Mouse (Mus musculus) macrophage (primary cell): ENCODE measurements at regions not wholly inside any gene's neighbourhood (a gene's known extent, or its start where the extent isn't known, plus 50 kb on each side); places are given as distances from the start of the nearest gene placed in this dataset.

Experiments used
- H3K27ac ChIP-seq: fragments of 350-480 bp; formaldehyde crosslinking; 2 replicates; pipeline ENCODE4 v1.9.0; 2021
- H3K36me3 ChIP-seq: fragments of 350-480 bp; formaldehyde crosslinking; 2 replicates; pipeline ENCODE4 v1.9.0; 2021; ENCODE audit errors: inconsistent target
- H3K4me3 ChIP-seq: fragments of 350-480 bp; formaldehyde crosslinking; 2 replicates; pipeline ENCODE4 v1.9.0; 2021; ENCODE audit errors: inconsistent target
- H3K79me2 ChIP-seq: fragments of 350-480 bp; formaldehyde crosslinking; 2 replicates; pipeline ENCODE4 v1.9.0; 2021; ENCODE audit errors: inconsistent target
- WGBS: methylation state at CpG from one replicate; pipeline ENCODE4 v1.1.7; 2026; ENCODE audit warnings: inconsistent platforms; ENCODE audit not compliant: missing documents; 5-methylcytosine and 5-hydroxymethylcytosine counted together

DNA sequence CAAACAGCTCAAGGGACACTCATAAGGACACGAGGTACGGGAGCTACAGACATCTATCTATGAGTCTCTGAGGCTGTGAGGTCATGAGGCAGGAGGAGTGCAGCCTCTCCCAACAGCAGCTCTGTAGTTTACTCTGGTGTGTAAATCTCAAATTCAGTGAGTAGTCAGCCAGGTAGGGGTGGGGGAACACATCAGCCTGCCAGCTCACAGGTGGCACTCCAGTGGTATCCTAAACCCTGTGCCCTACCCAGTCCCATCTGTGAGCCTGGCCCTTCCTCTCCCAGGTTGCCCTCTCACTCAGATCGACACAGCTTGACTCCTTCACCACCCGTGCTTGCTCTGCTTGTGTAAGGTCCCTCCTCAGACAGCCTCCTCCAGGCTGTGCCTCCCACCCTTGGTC is 202.2 kb downstream of the Sipa1l2 start:
- H3K27ac ChIP-seq: no peak overlapping the region
- H3K4me3 ChIP-seq: no peak overlapping the region
- WGBS: 90% methylated on average over 4 of the region's 4 CpGs
- H3K79me2 ChIP-seq: no peaks in the 10 kb centered on the region
- no peaks in the 10 kb centered on the region for H3K36me3 ChIP-seq

DNA sequence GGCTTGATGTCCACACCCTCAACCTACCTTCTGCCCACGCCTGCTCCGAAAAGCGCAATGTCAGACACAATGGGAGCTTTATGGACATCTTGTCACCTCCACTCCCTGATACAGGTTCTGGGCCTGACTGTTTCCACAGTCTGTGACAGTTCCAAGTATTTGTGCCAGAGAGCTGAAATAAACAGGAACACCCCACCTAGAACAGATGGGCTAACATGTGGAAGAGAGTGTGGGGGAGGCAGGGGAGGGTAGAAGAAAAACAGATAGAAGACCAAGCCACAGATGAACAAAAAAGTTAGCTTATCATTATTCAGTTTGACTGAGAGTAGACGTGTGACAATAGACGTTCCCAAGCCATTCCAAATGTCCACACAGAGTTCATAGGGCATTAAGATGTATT is 204.6 kb downstream of the Sipa1l2 start:
- 96% methylated on average over 5 of the region's 5 CpGs for WGBS
- Histone ChIP-seq H3K79me2 (no peaks in the 10 kb centered on the region), H3K36me3 (no peaks in the 10 kb centered on the region), H3K27ac (no peak overlapping the region), H3K4me3 (no peak overlapping the region)

DNA sequence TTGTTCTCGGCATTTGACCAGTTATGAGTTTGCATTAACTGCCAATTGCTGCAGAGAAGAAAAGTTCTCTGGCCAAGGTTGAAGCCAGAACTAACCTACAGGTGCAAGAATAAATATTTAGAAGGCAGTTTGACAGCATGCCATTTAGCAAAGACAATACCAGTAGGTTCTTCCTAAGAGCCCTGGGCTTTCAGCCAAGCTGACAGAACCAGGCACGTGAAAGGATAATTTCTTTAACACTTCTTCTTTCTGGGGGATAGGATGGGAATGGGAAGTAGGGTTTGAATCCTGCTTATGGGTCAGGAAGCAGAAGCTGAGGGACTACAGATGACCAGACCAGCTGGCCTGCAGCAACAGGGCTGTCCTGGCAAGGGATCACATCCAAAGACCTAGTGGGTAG is 210.2 kb downstream of the Sipa1l2 start:
- no peak overlapping the region for H3K4me3 ChIP-seq
- no peaks in the 10 kb centered on the region for H3K36me3 ChIP-seq
- 78% methylated on average over 2 of the region's 2 CpGs for whole genome bisulfite sequencing
- no peaks in the 10 kb centered on the region for H3K79me2 ChIP-seq
- no peak overlapping the region for H3K27ac ChIP-seq

DNA sequence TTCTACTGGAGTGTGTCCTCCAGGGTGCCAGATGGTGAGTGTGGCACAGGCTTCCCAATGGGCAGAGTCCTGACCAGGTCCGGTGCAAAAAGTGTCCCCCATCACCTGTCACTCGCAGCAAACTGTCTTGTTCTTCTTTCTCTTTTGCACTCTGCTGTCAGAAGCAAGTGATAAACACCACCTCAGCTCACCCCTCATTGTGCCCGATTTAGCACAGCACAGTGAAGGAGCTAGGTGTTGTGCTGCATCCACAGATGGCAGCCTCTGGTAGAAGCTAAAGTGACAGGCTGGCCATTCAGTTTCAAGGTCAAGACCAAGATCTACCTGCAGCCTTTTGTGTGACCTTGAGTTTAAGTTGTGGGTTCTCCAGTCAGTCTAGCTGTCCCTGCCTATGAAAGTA is 211.8 kb downstream of the Sipa1l2 start:
- WGBS: 76% methylated on average over 3 of the region's 3 CpGs
- Histone ChIP-seq H3K27ac (no peak overlapping the region), H3K4me3 (no peak overlapping the region), H3K36me3 (no peaks in the 10 kb centered on the region), H3K79me2 (no peaks in the 10 kb centered on the region)

DNA sequence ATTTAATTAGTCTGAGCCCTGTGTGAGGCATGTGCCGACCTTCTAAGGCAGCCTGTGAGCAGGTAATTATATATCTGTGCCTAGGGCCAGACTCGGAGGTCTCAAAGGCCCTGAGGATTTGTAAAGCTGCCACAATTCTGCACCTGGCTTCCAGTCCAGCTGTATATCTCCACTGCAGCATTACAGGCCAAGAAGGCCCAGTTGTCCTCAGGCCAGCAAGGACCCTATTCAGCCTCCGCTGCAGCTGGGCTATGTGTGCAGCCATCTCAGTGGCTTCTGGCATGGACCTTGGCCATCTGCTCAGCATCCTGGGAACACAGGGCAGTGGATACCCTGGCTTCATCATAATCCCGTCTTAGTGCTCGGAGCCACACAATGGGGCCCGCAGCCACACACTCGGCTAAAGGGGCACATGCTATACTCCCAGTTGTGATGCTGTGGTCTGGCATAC is 214.5 kb downstream of the Sipa1l2 start:
- Histone ChIP-seq H3K4me3 (no peak overlapping the region), H3K27ac (no peak overlapping the region), H3K79me2 (no peaks in the 10 kb centered on the region), H3K36me3 (no peaks in the 10 kb centered on the region)
- 94% methylated on average over 7 of the region's 7 CpGs for WGBS

DNA sequence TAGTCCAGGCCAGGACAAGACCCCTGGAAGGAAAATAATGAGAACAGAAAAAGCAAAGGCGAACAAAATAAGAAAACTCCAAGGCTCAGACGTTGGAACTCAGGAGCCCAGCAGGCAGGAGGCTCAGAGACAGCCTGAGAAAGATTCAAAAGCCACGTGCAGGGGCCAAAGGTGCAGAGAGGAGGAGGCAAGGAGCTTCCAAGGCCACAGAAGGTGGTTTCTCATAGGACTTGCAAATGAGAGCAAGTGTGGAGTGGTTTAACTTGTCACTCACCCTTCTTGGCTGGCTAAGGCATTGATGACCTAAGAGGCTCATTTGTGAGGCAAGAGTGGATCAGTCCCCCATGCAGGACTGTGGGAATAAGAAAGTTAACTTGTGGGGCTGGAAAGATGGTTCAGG is 217.3 kb downstream of the Sipa1l2 start:
- WGBS: 92% methylated on average over 3 of the region's 3 CpGs
- Histone ChIP-seq H3K79me2 (no peaks in the 10 kb centered on the region), H3K36me3 (no peaks in the 10 kb centered on the region), H3K27ac (no peak overlapping the region), H3K4me3 (no peak overlapping the region)

DNA sequence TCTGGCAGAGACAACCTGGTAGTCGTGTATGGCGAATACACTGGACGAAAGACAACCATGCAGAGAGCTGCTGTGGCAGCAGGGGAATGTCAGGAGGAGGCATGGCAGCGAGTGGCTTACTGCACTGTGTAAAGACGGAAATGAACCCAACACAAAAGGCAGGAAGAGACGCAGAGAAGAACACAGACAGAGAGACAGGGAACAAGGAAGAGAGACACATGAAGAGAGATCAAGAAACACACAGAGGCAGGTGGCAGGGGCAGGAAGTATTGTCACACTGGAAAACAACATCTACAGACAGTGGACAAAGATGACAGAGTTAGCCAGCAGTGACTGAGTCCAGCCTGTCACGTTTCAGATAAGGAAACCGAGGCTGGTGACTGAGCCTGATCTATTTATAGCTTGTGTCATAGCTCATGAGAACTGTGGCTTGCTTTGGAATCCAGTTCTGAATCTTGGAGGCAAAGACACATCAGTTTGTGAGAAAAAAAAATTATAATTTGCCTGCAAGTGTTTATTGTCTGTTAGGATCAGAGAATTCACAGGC is 218.0 kb downstream of the Sipa1l2 start:
- 68% methylated on average over 8 of the region's 8 CpGs for WGBS
- H3K4me3 ChIP-seq: no peak overlapping the region
- no peaks in the 10 kb centered on the region for H3K79me2 ChIP-seq
- H3K27ac ChIP-seq: no peak overlapping the region
- H3K36me3 ChIP-seq: no peaks in the 10 kb centered on the region

DNA sequence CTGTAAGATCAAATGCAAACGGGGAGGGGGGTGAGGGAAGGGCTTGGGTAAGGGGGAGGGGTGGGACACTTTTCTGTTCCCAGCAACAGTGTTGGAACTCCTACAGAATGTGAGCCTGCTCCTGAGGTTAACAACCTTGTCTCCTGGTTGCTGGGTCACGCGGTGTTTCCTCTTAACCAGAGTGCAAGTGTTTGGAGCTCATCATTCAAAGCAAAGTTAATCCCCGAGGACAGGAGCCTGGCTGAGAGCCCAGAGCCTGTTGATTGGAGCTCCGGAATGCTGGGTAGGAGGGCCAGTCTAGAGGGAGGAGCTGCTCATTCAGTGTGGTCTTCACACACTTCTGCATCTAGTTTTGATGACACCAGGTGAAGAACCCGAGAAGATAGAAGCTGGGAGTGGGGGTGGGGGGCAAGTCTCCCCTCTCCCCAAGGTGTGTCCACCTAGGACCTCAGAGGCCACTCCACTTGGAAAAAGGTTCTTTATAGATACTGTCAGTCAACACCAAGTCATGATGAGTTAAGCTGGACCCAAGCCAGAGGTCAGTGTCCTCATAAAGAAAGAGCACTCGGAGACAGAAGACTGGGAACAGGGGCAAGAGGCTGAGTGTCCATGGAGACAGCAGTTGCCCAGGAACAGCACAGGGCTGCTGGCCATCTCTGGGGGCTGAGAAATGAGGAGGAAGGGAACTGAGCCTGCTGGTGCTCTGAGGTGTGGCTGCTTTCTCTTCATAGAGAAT is 220.2 kb downstream of the Sipa1l2 start:
- H3K4me3 ChIP-seq: no peak overlapping the region

DNA sequence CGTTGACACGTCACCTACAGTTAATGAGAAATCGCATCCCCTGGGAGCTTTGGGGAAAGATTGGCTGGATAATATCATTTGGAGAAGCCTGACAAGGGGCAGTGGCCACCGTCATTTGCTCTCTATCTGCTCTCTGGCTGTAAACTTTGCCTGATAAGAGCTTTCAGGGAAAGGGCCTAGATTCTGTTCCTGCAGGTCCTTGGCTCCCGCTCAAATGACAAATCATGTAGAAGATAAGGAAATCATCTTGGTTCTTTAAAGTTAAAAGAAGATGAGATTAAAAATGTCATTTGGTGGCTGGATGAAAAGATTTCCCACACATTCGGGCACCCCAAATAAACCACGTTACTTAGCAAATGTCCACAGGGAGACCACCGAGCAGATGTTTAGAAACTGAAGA is 223.4 kb downstream of the Sipa1l2 start:
- no peak overlapping the region for H3K4me3 ChIP-seq
- H3K79me2 ChIP-seq: no peaks in the 10 kb centered on the region
- 92% methylated on average over 8 of the region's 8 CpGs for WGBS
- no peaks in the 10 kb centered on the region for H3K36me3 ChIP-seq
- no peak overlapping the region for H3K27ac ChIP-seq

More for the DNA sequence above, 220.2 kb downstream of the Sipa1l2 start:
- Histone ChIP-seq H3K36me3 (no peaks in the 10 kb centered on the region), H3K27ac (no peak overlapping the region), H3K79me2 (no peaks in the 10 kb centered on the region)
- 66% methylated on average over 7 of the region's 7 CpGs for WGBS

DNA sequence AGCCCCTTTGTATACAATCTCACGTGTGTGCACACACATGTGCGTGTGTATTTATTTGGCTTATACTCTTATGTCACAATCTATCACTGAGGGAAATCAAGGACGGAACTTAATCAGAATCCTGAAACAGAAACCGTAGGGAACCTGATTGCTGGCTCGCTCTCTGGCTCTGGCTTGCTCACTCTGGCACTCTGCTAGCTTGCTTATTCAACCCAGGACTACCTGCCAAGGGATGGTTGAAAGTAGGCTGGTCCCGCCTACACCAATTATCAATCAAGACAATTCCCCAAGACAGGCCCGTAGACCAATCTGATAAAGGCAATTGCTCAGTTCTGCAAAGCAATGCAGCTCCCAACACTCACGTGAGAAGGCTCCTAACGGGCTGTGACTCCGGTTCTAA is 224.0 kb downstream of the Sipa1l2 start:
- no peaks in the 10 kb centered on the region for H3K79me2 ChIP-seq
- 97% methylated on average over 10 of the region's 10 CpGs for WGBS
- H3K4me3 ChIP-seq: no peak overlapping the region
- no peak overlapping the region for H3K27ac ChIP-seq
- H3K36me3 ChIP-seq: no peaks in the 10 kb centered on the region

DNA sequence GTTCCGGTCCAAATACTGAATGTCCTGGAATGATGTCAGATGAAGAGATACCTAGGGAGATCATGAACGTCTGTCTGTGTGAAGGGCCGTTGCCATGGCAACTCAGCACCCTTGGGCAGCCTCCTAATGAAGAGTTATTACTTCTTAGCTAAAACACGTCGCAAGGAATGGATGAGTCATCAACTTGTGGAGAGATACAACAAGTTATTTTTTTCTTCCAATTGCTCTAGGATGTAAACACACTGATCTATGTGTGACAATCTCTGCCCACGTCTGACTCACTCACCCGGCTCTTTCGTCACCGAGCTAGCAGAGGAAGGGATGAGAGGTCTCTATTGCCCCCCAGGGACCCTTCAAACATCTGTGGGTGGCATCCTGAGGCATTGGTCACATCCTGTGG is 225.7 kb downstream of the Sipa1l2 start:
- Histone ChIP-seq H3K4me3 (no peak overlapping the region), H3K27ac (no peak overlapping the region), H3K36me3 (no peaks in the 10 kb centered on the region), H3K79me2 (no peaks in the 10 kb centered on the region)
- 38% methylated on average over 9 of the region's 9 CpGs for WGBS

DNA sequence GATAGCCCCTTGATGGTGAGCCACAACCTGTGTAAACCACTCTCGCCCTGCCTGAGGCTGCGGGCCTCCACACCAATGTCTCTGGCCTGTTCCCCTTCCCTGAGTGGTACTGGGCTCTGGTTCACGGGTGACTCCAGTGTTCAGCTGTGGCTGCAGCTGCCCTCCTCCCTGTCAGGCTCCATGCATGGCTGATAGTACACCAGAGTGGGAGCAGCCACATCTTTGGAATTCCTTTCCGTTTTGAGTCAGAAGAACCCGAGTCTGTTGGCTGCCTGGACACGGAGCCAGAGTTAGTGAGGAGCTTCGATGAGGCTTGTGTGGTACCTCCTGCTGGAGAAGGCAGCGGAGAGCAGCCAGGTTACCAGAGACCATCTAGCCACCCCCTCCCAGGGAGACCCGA is 227.1 kb downstream of the Sipa1l2 start:
- Histone ChIP-seq H3K79me2 (no peaks in the 10 kb centered on the region), H3K36me3 (no peaks in the 10 kb centered on the region), H3K4me3 (no peak overlapping the region), H3K27ac (no peak overlapping the region)
- 91% methylated on average over 9 of the region's 9 CpGs for WGBS

DNA sequence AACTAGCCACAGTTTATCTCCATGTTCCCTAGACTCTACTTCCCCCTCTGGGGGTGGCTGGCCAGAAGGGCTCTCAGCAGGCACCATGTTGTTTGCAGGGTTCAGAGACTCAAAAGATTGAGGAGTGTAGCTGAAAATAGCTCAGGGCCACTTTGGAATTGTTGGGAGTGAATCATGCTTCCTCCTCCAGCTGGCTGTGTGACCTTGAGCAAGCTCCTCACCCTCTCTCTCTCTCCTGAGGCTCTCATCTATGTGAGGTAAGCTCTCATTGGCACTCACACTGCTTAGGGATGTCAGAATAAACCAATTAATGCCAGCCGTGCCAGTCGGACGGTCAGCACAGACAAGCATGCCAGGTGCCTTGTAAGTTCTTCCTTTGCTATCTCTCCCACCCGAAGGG is 228.0 kb downstream of the Sipa1l2 start:
- no peaks in the 10 kb centered on the region for H3K36me3 ChIP-seq
- WGBS: 88% methylated on average over 4 of the region's 4 CpGs
- no peak overlapping the region for H3K4me3 ChIP-seq
- no peaks in the 10 kb centered on the region for H3K79me2 ChIP-seq
- no peak overlapping the region for H3K27ac ChIP-seq

DNA sequence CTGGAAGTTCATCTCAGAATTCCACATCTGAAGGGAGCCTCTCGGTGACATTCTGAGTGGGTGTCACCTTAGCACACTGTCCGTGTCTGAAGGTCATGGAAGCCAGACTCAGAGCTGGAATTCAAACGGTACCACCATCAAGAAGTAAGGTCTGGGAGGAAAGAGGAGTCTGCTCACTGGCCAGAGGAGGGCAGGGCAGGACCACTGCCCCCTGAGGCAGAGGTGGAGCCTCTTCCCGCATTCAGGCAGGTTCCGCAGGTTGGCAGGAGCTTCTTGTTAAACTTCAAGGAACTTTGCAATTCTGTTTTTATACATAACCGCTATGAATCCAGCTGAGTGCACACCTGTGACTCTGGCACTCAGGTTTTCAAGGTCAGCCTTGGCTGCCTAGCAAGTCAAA is 231.4 kb downstream of the Sipa1l2 start:
- Histone ChIP-seq H3K79me2 (no peaks in the 10 kb centered on the region), H3K36me3 (no peaks in the 10 kb centered on the region), H3K27ac (no peak overlapping the region), H3K4me3 (no peak overlapping the region)
- 76% methylated on average over 6 of the region's 6 CpGs for WGBS

DNA sequence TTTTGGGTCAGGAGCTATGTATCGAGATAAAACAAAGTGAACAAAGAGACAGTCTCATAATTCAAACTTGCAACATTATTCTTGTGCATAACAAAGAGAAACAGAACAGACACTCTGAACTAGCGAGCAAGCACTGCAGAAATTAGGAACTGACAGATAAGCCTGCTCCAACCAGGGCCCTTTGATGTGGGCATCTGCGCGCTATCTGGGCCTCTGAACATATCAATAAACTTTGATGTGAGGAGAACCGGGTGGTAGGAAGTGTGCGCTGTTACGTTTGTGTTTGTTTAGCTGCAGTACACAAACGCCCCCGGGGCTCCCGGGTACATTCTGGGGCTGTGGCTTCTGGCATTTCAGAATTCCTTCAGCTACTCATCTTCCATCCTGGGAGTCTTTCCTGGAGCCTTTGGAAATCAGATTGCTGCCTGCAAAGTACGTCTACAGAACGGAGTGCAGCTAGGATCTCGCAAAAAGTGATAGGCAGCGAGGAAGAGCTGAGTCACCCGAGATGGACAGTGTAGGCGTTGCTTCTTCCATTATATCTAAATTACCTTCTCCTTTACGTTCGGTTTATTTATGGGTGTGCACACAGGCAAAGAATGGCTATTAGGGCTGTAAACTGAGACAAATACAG is 232.0 kb downstream of the Sipa1l2 start:
- WGBS: 81% methylated on average over 18 of the region's 18 CpGs
- Histone ChIP-seq H3K79me2 (no peaks in the 10 kb centered on the region), H3K27ac (no peak overlapping the region), H3K36me3 (no peaks in the 10 kb centered on the region), H3K4me3 (no peak overlapping the region)
